Mouse (Mus musculus) bone marrow macrophage, adult 2 months (primary cell): ENCODE measurements around the gene CN725425.

ENCODE experiments used
- CTCF ChIP-seq: IDR thresholded peaks from 2 replicates; pipeline ENCODE4 v1.5.1; 2012; ENCODE audit warnings: low read depth, mild to moderate bottlenecking, low read length, moderate library complexity
- POLR2A ChIP-seq: IDR thresholded peaks from 2 replicates; pipeline ENCODE4 v1.6.1; 2012; ENCODE audit warnings: mild to moderate bottlenecking, low read depth, low read length, borderline replicate concordance

GRCm38 (mm10) chr15:91167850-91168562, 31.3 kb upstream of the CN725425 start:
- TF ChIP-seq POLR2A (no peak), CTCF (no peak)
